Mouse (Mus musculus) lung, adult 2 months (tissue): ENCODE results near the gene Lsm11.
A peak's percentile ranks its signal among the peaks of the same experiment; 100 is the strongest.

Source experiments
- CTCF ChIP-seq: fragments of 200-500 bp; IDR thresholded peaks from 2 replicates; pipeline ENCODE4 v1.5.1; 2011; ENCODE audit warnings: mild to moderate bottlenecking, low read length, control low read depth; ENCODE audit not compliant: insufficient read depth
- POLR2A ChIP-seq: fragments of 200-500 bp; IDR thresholded peaks from 2 replicates; pipeline ENCODE4 v1.6.1; 2011; ENCODE audit warnings: low read depth, mild to moderate bottlenecking, control low read depth, low read length, borderline replicate concordance; ENCODE audit errors: extremely low read depth

DNA sequence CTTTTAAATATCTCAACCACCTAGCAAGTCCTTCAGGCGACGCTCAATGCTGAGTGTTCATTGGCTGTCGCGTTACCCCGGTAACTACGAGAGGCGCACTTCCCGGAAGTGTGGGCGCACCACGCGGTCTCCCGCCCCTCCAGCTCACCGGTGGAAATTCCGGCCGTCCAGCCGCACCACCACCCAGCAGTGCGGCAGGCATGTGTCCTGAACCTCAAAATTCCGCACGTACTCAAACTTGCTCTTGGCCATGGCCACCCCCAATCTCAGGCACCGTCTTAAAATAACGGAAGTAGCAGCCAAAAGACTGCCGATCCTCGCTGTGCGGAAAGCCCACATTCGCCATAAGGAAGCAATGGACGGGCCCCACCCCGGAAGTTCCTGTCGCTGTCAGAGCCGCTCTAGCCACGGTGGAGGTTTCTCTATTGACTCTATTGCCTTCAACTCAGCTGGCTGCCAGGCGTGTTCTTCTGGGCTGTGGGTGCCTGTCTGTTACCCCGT lies 10.4 kb upstream of the Lsm11 start, which contains the start of gene Thg1l:
- no peak for TF ChIP-seq CTCF
- peak; percentile 42; the same call in 1 of the 2 replicates for TF ChIP-seq POLR2A
